Mouse (Mus musculus): ENCODE measurements around the gene Cyb5d2. TPM values are rescaled to one million over a fixed set of nuclear protein-coding genes. Genes with fewer than 3 reads are reported as not detected.
"Not testable (repeated sequence)": the region's sequence is repeated elsewhere in the genome, so short reads cannot be mapped to it uniquely, and the experiment has no call there.

The Cyb5d2 gene
- polyA plus RNA-seq, 1 experiment, result 8.4 TPM

DNA sequence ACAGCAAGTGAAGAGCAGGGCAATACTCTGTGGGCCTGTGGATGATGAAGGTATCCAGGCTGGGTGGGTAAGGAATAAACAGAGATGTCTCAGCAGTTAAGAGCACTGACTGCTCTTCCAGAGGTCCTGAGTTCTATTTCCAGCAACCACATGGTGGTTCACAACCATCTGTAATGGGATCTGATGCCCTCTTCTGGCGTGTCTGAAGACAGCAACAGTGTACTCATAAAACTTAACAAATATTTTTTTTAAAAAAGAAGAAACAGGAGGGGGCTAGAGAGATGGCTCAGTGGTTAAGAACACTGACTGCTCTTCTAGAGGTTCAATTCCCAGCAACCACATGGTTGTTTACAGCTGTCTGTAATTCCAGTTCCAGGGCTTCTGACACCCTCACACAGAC lies 23.3 kb downstream of the Cyb5d2 start:
- DNase-seq (ENCODE audit: low read depth), result not testable (repeated sequence)

DNA sequence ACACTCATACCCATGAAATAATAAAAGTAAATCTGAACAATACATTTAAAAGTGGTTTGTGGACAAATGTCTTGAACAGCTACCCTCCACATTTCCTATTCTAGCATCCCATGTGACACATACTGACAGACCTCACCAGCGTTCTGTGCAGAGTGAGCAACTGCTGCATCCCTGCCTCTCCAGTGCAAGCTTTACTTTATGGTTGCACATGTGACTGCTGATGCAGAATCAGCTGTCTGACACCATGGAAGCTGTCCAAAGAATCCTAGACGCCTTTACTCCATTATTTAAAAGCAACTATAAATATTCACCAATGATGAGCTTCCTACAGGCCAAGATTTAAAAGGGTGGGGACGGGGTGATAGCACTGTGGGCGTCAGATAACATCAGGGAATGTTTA lies 24.5 kb downstream of the Cyb5d2 start:
- DNase-seq (ENCODE audit: low read depth), result no peak

DNA sequence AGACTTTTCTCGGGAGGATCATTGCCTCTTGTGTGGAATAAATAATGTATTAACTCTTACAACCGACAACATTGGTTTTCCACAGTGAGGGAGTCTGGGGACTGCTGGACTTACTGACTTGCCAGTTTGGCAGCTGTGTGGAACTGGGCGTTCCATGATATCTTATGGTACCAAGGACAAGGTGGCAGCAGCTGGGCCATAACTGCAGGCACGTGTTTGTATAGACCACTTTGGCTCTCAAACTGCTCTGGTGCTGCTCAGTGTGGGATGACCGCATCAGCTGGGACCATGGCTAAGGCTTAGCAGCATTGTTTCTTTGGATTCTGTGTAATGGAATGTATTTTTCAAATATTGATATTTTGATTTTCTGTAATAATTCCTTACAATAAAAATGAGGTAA lies 25.1 kb downstream of the Cyb5d2 start:
- DNase-seq (ENCODE audit: low read depth), result no peak

DNA sequence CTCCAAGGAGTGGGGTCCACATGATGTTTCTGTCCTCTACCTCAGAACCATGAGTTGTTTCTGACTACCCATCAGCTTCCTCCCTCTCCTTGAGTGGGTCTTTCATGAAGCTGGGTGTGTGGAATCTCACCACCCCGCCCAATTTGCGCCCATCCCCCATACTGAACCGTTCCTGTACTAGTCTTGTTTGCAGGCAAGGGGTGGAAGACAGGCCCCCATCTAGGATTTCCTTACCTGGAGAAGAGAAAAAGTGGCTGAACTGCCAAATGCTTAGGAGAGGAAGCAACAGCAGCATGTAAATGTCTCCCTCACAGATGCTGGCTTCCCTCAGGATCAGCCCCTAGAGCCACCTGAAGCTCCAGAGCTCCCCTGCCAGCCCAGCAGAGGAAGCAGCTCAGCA lies 25.6 kb downstream of the Cyb5d2 start:
- DNase-seq (ENCODE audit: low read depth), result no peak

DNA sequence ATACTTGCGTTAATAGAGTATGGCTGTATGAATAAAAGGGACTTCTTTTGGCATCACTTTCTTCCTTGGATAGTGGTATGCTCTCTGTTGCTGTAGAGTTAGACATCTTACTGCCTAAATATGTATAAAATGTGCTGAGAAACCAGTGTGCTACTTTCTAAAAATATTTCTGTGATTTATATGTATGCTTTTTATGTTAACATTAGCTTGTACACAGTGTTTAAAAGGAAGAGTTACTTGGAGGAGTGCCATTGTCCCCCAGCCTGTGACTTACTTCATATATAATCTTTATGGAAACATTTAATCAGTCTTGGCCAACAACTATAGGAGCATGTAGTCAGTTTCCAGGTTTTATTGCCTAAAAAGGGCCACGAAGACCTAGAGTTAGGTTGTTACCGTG lies 26.9 kb downstream of the Cyb5d2 start:
- DNase-seq (ENCODE audit: low read depth), result no peak

DNA sequence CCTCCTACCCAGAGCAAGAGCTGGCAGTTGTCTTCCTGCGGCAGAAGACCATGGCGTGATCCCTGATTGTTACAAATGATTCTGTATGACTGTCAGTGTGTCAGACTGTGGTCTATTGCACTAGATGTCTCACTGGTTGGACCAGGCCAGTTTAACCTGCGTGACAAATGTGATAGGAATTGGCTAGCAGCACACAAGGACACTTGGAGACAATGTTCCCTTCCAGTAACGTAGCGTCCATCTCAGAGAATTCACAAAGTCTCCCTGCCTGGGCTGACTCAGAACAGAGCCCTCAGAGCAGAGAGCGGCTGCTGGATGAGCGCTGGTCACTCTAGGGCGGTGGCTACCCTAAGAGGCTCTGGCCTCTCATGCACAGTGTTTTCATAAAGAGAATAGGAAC lies 28.2 kb downstream of the Cyb5d2 start:
- no peak for DNase-seq (ENCODE audit: low read depth)

DNA sequence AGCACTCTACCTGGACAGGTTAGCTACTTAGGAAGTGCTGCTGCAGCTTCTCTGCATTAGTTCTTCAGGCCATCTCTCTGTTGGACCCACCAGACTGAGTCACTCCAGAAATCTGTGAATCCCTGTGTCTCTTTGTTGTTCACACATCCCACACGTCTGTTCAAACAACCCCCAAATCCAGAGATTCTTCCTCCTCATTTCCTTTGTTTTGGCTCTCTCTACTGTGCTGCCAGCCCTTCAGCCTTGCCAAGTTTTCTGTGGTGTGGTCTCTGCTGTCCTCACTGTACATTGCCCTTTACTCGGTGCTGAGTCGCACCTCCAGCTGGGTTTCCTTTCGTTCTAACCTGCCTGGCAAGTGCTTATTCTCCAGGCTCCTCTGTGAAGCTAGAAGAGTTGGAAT lies 31.7 kb downstream of the Cyb5d2 start:
- DNase-seq (ENCODE audit: low read depth), result no peak

DNA sequence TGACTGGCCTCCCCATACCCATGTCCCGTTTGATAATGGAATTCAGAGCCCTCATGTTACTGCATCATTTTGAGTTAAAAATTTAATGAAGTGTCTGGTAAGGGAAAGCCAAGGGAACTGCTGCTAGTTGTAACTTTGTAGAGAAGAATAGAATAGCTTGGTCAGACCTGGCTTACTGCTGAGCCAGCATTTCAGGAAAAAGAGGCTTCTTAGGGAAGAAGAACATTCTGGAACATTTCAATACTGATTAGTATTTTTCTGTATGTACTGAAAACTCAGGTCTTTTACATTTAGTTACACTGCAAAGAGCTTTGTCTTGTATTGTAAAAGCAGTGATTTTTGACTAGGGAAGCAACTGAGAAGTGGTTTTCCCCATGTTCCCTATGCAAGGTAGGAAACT lies 35.2 kb downstream of the Cyb5d2 start:
- DNase-seq (ENCODE audit: low read depth), result no peak

DNA sequence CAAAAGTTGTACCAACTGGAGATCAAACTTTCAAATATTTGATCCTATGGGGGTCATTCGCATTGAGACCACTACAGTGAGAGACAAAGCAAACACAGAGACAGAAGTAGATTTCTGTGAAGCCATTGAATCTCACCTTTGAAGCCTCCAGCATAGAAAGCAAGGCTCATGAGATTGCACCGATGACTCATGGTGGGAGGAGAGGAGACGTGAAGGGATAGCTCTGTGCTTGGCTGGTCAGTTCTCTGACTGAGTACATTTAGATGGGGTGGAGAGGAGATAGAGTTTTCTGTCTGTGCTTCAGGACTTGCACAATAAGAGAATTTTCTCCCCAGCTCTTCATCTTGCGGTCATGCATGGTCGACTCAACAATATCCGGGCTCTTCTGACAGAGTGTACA lies 36.4 kb downstream of the Cyb5d2 start:
- DNase-seq (ENCODE audit: low read depth), result no peak

DNA sequence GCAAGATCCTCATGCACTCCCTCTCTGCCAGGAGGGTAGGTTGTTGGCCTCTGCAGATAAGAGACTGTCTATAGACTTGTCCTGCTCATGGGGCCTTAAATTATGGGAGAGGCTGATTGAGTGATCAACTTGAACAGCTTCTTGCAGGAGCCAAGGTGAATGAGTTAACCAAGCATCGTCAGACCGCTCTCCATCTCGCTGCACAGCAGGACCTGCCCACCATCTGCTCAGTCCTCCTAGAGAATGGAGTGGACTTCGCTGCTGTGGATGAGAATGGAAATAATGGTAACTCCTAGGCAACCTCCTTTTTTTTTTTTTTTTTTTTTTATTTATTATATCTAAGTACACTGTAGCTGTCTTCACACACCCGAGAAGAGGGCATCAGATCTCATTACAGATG lies 37.6 kb downstream of the Cyb5d2 start:
- DNase-seq (ENCODE audit: low read depth), result no peak

DNA sequence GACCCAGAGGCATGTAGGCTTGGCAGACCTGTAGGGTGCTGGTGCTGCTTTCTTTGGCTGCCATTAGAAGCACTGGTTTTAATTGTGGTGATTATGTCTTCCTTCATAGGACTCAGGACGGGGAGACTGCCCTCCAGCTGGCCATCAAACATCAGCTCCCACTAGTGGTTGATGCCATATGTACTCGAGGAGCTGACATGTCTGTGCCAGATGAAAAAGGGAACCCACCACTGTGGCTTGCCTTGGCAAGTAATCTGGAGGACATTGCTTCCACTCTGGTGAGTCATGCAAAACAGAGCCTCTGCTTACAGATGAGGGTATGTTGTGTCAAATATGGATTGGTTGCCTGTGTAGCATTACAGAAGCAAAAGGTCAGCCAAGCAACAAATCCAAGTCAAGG lies 44.0 kb downstream of the Cyb5d2 start:
- DNase-seq (ENCODE audit: low read depth), result peak; percentile 10

DNA sequence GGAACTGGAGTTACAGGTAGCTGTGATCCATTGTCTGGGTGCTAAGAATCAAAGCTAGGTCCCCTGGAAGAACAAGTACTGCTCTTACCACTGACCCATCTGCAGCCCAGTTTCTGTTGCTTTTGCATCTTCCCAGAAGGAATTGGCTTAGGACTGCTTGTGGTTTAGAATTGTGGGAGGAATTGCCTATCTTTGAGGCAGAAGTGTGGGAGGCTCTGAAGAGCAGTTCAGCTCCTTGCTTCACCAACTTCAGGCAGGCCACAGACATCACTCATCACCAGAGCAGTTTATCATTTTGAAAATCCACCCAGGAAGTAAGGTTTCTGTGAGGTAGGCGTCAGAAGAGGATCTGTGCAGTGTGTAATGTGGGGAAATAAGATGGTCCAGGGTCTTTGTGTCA lies 56.9 kb downstream of the Cyb5d2 start:
- DNase-seq (ENCODE audit: low read depth), result no peak

DNA sequence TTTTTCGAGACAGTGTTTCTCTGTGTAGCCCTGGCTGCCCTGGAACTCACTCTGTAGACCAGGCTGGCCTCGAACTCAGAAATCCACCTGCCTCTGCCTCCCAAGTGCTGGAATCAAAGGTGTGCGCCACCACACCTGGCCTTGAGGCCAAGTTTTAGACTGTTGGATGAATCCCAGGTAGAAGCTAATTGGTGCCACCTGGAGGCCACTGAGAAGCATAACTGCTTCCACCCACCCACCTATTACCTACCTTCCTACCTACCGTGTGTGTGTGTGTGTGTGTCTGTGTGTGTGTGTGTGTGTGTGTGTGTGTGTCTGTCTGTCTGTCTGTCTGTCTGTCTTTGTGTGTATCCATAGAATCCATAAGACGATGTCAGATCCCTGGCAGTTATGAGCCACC lies 58.4 kb downstream of the Cyb5d2 start:
- not testable (repeated sequence) for DNase-seq (ENCODE audit: low read depth)

DNA sequence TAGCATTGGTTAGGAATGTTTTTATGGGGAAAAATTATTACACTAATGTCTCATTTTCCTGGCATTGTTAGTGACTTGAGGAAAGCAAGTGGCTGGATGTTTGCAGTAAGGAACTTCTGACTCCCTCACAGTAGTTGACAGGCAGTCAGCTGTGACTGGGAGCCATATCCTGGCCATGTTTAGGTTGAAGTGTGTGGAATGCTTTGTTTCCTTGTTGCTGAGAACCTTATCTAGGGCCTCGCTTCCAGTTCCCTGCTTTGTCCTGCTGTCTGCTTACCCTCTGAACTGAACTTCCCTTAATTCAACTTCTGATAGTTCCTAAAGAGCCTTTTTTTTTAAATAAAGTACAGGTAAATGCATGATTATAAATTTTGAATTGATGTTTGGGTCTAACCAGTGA lies 59.6 kb downstream of the Cyb5d2 start:
- no peak for DNase-seq (ENCODE audit: low read depth)

DNA sequence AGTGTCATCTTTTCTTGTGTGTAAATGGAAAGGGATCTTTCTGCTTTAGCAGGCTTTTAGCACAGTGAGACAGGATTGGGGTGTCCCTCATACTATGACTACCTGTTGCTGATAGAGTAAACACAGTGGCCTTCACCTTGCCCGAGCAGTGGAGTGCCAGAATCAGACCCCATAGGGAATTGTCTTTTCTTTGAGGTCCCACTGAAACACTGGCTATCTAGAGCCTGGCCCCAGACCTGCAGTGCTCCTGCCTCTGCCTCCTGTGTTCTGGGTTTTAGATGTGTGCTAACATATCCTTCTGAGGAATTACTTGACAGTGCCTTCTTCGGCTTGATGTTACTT lies 60.5 kb downstream of the Cyb5d2 start:
- no peak for DNase-seq (ENCODE audit: low read depth)

DNA sequence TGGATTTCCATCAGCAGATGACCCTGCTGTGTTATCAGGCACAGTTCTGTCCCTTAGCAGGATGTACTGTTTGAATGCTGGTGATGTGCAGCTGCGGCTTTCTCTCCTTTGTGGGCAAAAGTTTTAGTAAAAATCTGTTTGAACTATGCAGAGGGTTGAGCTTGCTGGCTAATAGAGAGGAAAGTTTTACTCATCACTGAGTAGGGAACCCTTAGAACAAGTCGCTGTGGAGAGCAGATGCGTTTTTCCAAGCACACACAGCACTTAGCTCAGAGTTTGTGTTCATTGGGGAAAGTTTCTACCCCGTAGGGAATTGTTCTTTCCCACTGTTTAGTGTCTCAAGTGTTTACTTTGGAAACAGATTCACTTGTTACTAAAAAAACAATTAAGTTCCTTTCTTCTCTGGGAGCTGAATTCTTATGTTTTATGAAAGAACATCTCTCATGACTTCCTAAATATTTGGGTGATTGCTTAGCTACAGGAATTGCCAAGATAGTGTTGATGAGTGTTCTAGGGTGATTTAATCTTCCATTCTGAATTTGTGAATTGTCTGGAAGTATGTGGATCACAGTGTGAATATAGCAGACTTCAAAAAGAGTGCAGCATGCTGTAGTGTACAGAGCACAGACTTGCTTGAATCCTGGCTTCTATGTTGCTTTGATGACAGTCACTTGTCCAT lies 61.0 kb downstream of the Cyb5d2 start:
- no peak for DNase-seq (ENCODE audit: low read depth)

DNA sequence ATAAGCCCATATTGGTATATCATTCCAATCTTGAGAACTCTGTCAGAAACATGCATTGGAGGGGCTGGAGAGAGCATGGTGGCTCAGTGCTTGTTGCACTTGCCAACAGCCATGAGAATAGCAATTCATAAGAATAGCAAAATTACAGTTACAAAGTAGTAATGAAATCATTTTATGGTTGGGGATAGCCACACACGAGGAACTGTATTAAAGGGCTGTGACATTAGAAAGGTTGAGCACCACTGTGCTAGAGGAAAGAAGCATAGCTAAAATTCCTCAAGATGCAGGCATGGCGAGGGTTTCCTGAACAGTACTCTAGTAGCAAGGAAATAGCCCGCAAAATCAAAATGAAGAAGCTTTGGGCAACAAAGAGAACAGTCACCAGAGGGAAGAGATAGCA lies 62.2 kb downstream of the Cyb5d2 start:
- DNase-seq (ENCODE audit: low read depth), result no peak

Other genes with a start within 250 kb of the Cyb5d2 start
- gene Spns3, start 245.6 kb downstream of the Cyb5d2 start, polyA plus RNA-seq (2012; rRNA removed), result 1.0 and 2.5 TPM in 2 replicates
- 7.7 and 9.8 TPM in 2 replicates for gene Ube2g1, start 188.9 kb downstream of the Cyb5d2 start, polyA plus RNA-seq (2012; rRNA removed)
- 29.5 and 30.8 TPM in 2 replicates for gene Ankfy1, start 106.1 kb downstream of the Cyb5d2 start, polyA plus RNA-seq (2012; rRNA removed)
- gene Zzef1, start 84 bp upstream of the Cyb5d2 start, polyA plus RNA-seq (2012; rRNA removed), result 19.5 and 19.7 TPM in 2 replicates
- gene Atp2a3, start 165.0 kb upstream of the Cyb5d2 start, polyA plus RNA-seq (2012; rRNA removed), result 22.5 and 46.2 TPM in 2 replicates
- gene P2rx1, start 203.0 kb upstream of the Cyb5d2 start, polyA plus RNA-seq (2012; rRNA removed), result 18.8 and 30.3 TPM in 2 replicates
- gene Camkk1, start 222.9 kb upstream of the Cyb5d2 start, polyA plus RNA-seq (2012; rRNA removed), result 6.5 and 6.8 TPM in 2 replicates